Mouse (Mus musculus) liver, embryonic 14.5 days (tissue): ENCODE data around the gene Dgka. TPM values are rescaled to one million over a fixed set of nuclear protein-coding genes. Genes with fewer than 3 reads are reported as not detected.
A peak's percentile ranks its signal among the peaks of the same experiment; 100 is the strongest.

Experiments
- ATAC-seq: fragments of 200-750 bp; cut with Nextera tagmentation; 2 replicates; pipeline ENCODE4 v1.8.0; 2017; ENCODE audit warnings: moderate number of reproducible peaks, mild to moderate bottlenecking, moderate library complexity; ENCODE audit not compliant: insufficient read depth
- DNase-seq, 3 experiments: peaks; one replicate each; pipeline ENCODE4 v3.0.0-alpha.2; 2012 to 2013; ENCODE audit warnings: low read depth in 3 of 3, low spot score in 3 of 3
- H3K27ac ChIP-seq: fragments of 300-500 bp; sonication (generic); 2 replicates; pipeline ENCODE4 v1.5.1; 2014; ENCODE audit warnings: moderate library complexity, mild to moderate bottlenecking, control low read depth, inconsistent platforms
- H3K27me3 ChIP-seq: fragments of 300-500 bp; sonication (generic); 2 replicates; pipeline ENCODE4 v1.6.1; 2014; ENCODE audit warnings: mild to moderate bottlenecking, low read length, moderate library complexity; ENCODE audit not compliant: control insufficient read depth, insufficient read depth
- H3K36me3 ChIP-seq: fragments of 300-500 bp; sonication (generic); replicated peaks from 2 replicates; pipeline ENCODE4 v1.6.1; 2014; ENCODE audit warnings: low read depth; ENCODE audit not compliant: control insufficient read depth, insufficient read depth
- H3K4me1 ChIP-seq, 2 experiments: fragments of 200-500 bp in 1 of 2; fragments of 300-500 bp in 1 of 2; sonication (generic) in 1 of 2; replicated peaks; 2 replicates each; pipeline ENCODE4 v1.6.1; 2012 to 2014; ENCODE audit warnings: antibody characterized with exemption in 1 of 2, inconsistent platforms in 1 of 2, low read length in 1 of 2; ENCODE audit not compliant: control insufficient read depth in 2 of 2, insufficient read depth in 2 of 2
- H3K4me2 ChIP-seq: fragments of 300-500 bp; sonication (generic); 2 replicates; pipeline ENCODE4 v1.6.1; 2014; ENCODE audit warnings: low read depth, mild to moderate bottlenecking, control low read depth, moderate library complexity
- H3K4me3 ChIP-seq, 2 experiments: fragments of 200-500 bp in 1 of 2; fragments of 300-500 bp in 1 of 2; sonication (generic) in 1 of 2; 2 replicates each; pipeline ENCODE4 v1.5.1; 2012 to 2014; ENCODE audit warnings: low read depth in 2 of 2, low read length in 2 of 2, mild to moderate bottlenecking in 2 of 2, control low read depth in 1 of 2, inconsistent platforms in 1 of 2, moderate library complexity in 1 of 2; ENCODE audit not compliant: insufficient read depth in 1 of 2
- H3K9ac ChIP-seq: fragments of 300-500 bp; sonication (generic); replicated peaks from 2 replicates; pipeline ENCODE4 v1.6.1; 2014; ENCODE audit warnings: mild to moderate bottlenecking, control low read depth, moderate library complexity
- H3K9me3 ChIP-seq: fragments of 300-500 bp; sonication (generic); 2 replicates; pipeline ENCODE4 v1.6.1; 2016; ENCODE audit warnings: low read length, mixed read lengths; ENCODE audit not compliant: control insufficient read depth
- CTCF ChIP-seq: IDR thresholded peaks from 2 replicates; pipeline ENCODE4 v1.5.1; 2016; ENCODE audit warnings: antibody characterized with exemption, low read depth, control low read depth
- EP300 ChIP-seq: IDR thresholded peaks from 2 replicates; pipeline ENCODE4 v1.6.1; 2016; ENCODE audit warnings: antibody characterized with exemption, low read depth
- WGBS: fragments of 180-500 bp; shearing (Covaris S2); extraction: QIAGEN DNeasy Blood & Tissue Kit; methylation state at CpG from one replicate; pipeline ENCODE4 v1.1.7; 2014; ENCODE audit not compliant: insufficient replicate concordance; 5-methylcytosine and 5-hydroxymethylcytosine counted together
- polyA plus RNA-seq, 2 experiments: library from polyadenylated mRNA; depleted of rRNA in 1 of 2; stranded (reverse) in 1 of 2; unstranded in 1 of 2; fragments of >200 nt; fragmentation: Nextera tagmentation in 1 of 2; extraction: Ambion mirVana in 1 of 2; gene quantifications; 2 replicates each; pipeline versions ENCODE4 v1.2.1 to v1.2.3; 2012 to 2014

The Dgka gene
- 1.4 and 1.6 TPM in 2 replicates for polyA plus RNA-seq (2012; rRNA removed)
- polyA plus RNA-seq (2014; fragmentation: Nextera tagmentation; extraction: Ambion mirVana): 2.0 and 2.1 TPM in 2 replicates

- no peak for TF ChIP-seq EP300
- TF ChIP-seq CTCF: no peak
- WGBS: 21% methylated on average over 18 of the region's 18 CpGs
- peaks cover 11 to 38% of the 10 kb centered on the region in 2 experiments for H3K4me1 ChIP-seq
Observed at GRCm38 (mm10) chr10:128744680-128745601, at the start of gene Dgka. Gene Dgka (minus strand): TSS chr10:128744855.

GRCm38 (mm10) chr10:128794391-128794790 is 49.7 kb upstream of the Dgka start:
- H3K27me3 ChIP-seq: no peaks in the 10 kb centered on the region

More at GRCm38 (mm10) chr10:128744680-128745601, at the start of gene Dgka:
- DNase-seq: no peak
- H3K9ac ChIP-seq: peak within 1 kb of the TSS; percentile 27; the same call in 1 of the 2 replicates
- peak within 1 kb of the TSS; percentile 60 for H3K4me2 ChIP-seq
- peak within 1 kb of the TSS; percentile 42 to 71 for H3K4me3 ChIP-seq
- H3K9me3 ChIP-seq: no peaks in the 10 kb centered on the region
- H3K27me3 ChIP-seq: peaks cover 39% of the 10 kb centered on the region
- H3K36me3 ChIP-seq: no peaks in the 10 kb centered on the region
- ATAC-seq: no peak
- H3K27ac ChIP-seq: no peak within 1 kb of the TSS

GRCm38 (mm10) chr10:128793258-128793657 is 48.6 kb upstream of the Dgka start:
- ATAC-seq: no peak
- 78% methylated on average over 1 of the region's 1 CpGs for WGBS
- Histone ChIP-seq H3K9me3 (no peaks in the 10 kb centered on the region), H3K27me3 (no peaks in the 10 kb centered on the region), H3K4me1 (peaks cover 0 to 2% of the 10 kb centered on the region in 2 experiments; a peak in 1 of 4 replicates), H3K27ac (no peak overlapping the region), H3K9ac (no peak overlapping the region), H3K4me3 (no peak overlapping the region), H3K4me2 (no peak overlapping the region), H3K36me3 (no peaks in the 10 kb centered on the region)
- no peak for TF ChIP-seq CTCF
- TF ChIP-seq EP300: no peak
- no peak for DNase-seq

More at GRCm38 (mm10) chr10:128794391-128794790, 49.7 kb upstream of the Dgka start:
- Histone ChIP-seq H3K4me3 (no peak overlapping the region), H3K27ac (no peak overlapping the region), H3K4me1 (peaks cover 0 to 2% of the 10 kb centered on the region in 2 experiments; a peak in 1 of 4 replicates), H3K4me2 (no peak overlapping the region), H3K9ac (no peak overlapping the region), H3K9me3 (no peaks in the 10 kb centered on the region), H3K36me3 (no peaks in the 10 kb centered on the region)
- TF ChIP-seq CTCF (no peak), EP300 (no peak)
- WGBS: 69% methylated on average over 5 of the region's 5 CpGs
- ATAC-seq (no peak), DNase-seq (no peak)

- Histone ChIP-seq H3K36me3 (no peaks in the 10 kb centered on the region), H3K9me3 (no peaks in the 10 kb centered on the region), H3K9ac (no peak overlapping the region), H3K27me3 (no peaks in the 10 kb centered on the region), H3K4me1 (peaks cover 0 to 2% of the 10 kb centered on the region in 2 experiments; a peak in 1 of 4 replicates), H3K4me2 (no peak overlapping the region), H3K27ac (no peak overlapping the region), H3K4me3 (no peak overlapping the region)
- TF ChIP-seq CTCF: 0 out of 2 replicates have a peak, but pooled peaks have one; percentile 18
- no peak for TF ChIP-seq EP300
- no peak for ATAC-seq
- DNase-seq: no peak
Observed at GRCm38 (mm10) chr10:128792041-128792440, 47.4 kb upstream of the Dgka start.

GRCm38 (mm10) chr10:128790398-128791124 is 45.9 kb upstream of the Dgka start, which contains the start of gene Mmp19:
Gene Mmp19 (plus strand): TSS chr10:128790910.
- H3K9me3 ChIP-seq: no peaks in the 10 kb centered on the region
- DNase-seq (no peak), ATAC-seq (peak; percentile 49)
- H3K36me3 ChIP-seq: no peaks in the 10 kb centered on the region
- peak within 1 kb of the TSS; percentile 46 for H3K4me2 ChIP-seq
- TF ChIP-seq CTCF (no peak), EP300 (no peak)
- WGBS: 64% methylated on average over 7 of the region's 7 CpGs
- no peak within 1 kb of the TSS for H3K27ac ChIP-seq
- H3K4me3 ChIP-seq: peak within 1 kb of the TSS; percentile 32 to 57
- H3K4me1 ChIP-seq: peaks cover 0 to 2% of the 10 kb centered on the region in 2 experiments; a peak in 1 of 4 replicates
- H3K27me3 ChIP-seq: no peaks in the 10 kb centered on the region
- H3K9ac ChIP-seq: no peak within 1 kb of the TSS
